In genomic region chr14:60635911-60636607, GRCm38 (mm10) we compare ENCODE assay signal across 8 mouse cellular contexts. TPM values are rescaled to one million over a fixed set of nuclear protein-coding genes. Genes with fewer than 3 reads are reported as not detected.
DNase-seq lines count a peak whose midpoint lies in the region; ATAC-seq lines count a peak whose summit lies in the region.

No protein-coding gene starts in this region.

- peak overlapping the region; percentile 65 for H3K4me3 ChIP-seq in embryonic facial prominence, embryonic 14.5 days (ENCODE audit: low read depth, low read length)

- no peak for ATAC-seq in CD4-positive, CD25-positive, alpha-beta regulatory T cell, adult 4 months
- no peak for ATAC-seq in embryonic facial prominence, embryonic 14.5 days (ENCODE audit: low read depth)

- no peaks in the 10 kb centered on the region for H3K9me3 ChIP-seq in embryonic facial prominence, embryonic 14.5 days (ENCODE audit: control insufficient read depth, low read length)

- no peaks in the 10 kb centered on the region for H3K36me3 ChIP-seq in embryonic facial prominence, embryonic 14.5 days (ENCODE audit: control insufficient read depth, insufficient read depth, low read length)

- WGBS in embryonic facial prominence, embryonic 14.5 days, result 14% methylated on average over 14 of the region's 14 CpGs

- 0 out of 2 replicates have a peak overlapping the region, but pooled peaks have one; percentile 20 for H3K9ac ChIP-seq in embryonic facial prominence, embryonic 14.5 days (ENCODE audit: low read depth, low read length)

- H3K4me1 ChIP-seq in embryonic facial prominence, embryonic 14.5 days (ENCODE audit: control insufficient read depth, insufficient read depth, low read length), result peaks cover 17% of the 10 kb centered on the region

- H3K4me2 ChIP-seq in embryonic facial prominence, embryonic 14.5 days (ENCODE audit: low read depth, low read length), result peak overlapping the region; percentile 98

- peak; percentile 13 for DNase-seq in CD4-positive, CD25-positive, alpha-beta regulatory T cell, adult 2 months (ENCODE audit: low read depth, low spot score)
- DNase-seq in embryonic facial prominence, embryonic 14.5 days (ENCODE audit: low spot score), result no peak
- peak; percentile 50 for DNase-seq in kidney, adult 11 months
- DNase-seq in mesoderm, embryonic 11.5 days (ENCODE audit: low read depth, low spot score), result peak; percentile 45
- no peak for DNase-seq in urinary bladder, adult 2 months (ENCODE audit: low spot score)
- no peak for DNase-seq in urinary bladder, postnatal 4 days (ENCODE audit: low spot score in 2 of 2)
- no peak for DNase-seq in adrenal gland, adult 8-10 months

- H3K27me3 ChIP-seq in embryonic facial prominence, embryonic 14.5 days (replicated peaks; ENCODE audit: control insufficient read depth, insufficient read depth, low read length), result 0 out of 2 replicates have a peak, but pooled peaks cover 9% of the 10 kb centered on the region

- H3K27ac ChIP-seq in embryonic facial prominence, embryonic 14.5 days (replicated peaks; ENCODE audit: low read depth, low read length), result no peak overlapping the region

RNA-seq across cellular contexts. Expression of gene Spata13, which starts 2.3 kb away (rescaled TPM):
- 100 to 1,000 TPM in 1 of 2 experiments, 10 to 100 TPM in 1; 90.7 to 146 TPM for polyA plus RNA-seq in CD4-positive, CD25-positive, alpha-beta regulatory T cell, adult 4 months (2017; shearing (Covaris generic))
- 14.7 and 16.9 TPM in 2 replicates for polyA plus RNA-seq in embryonic facial prominence, embryonic 14.5 days (2014; fragmentation: Nextera tagmentation; extraction: Ambion mirVana)
- polyA plus RNA-seq in urinary bladder, adult 2 months (2012; rRNA removed), result 26.6 and 39.2 TPM in 2 replicates
- total RNA-seq in adrenal gland, adult 8-10 months (2022), result 100 to 1,000 TPM; 152 to 256 (median 184) TPM

Comparison
In these comparisons a context has a peak if more than half of its experiments do, and no peak if none do; other contexts are left out.
1. DNase-seq: peak in CD4-positive, CD25-positive, alpha-beta regulatory T cell, adult 2 months (single experiment), kidney, adult 11 months (single experiment) and mesoderm, embryonic 11.5 days (single experiment); none in embryonic facial prominence, embryonic 14.5 days (single experiment), urinary bladder, adult 2 months (single experiment), urinary bladder, postnatal 4 days (0 of 2) and adrenal gland, adult 8-10 months (single experiment).